Mouse (Mus musculus): ENCODE measurements at regions not wholly inside any gene's neighbourhood (a gene's known extent, or its start where the extent isn't known, plus 50 kb on each side); places are given as distances from the start of the nearest gene placed in this dataset.
A peak's percentile ranks its signal among the peaks of the same experiment; 100 is the strongest.

- Histone ChIP-seq H3K9ac (ENCODE audit: control insufficient read depth, low read depth, low read length, poor library complexity, severe bottlenecking) (peak overlapping the region; percentile 55), H3K9me3 (replicated peaks; ENCODE audit: insufficient read depth, low read length) (no peaks in the 10 kb centered on the region), H3K27ac (ENCODE audit: control insufficient read depth, low read depth, low read length) (no peak overlapping the region), H3K36me3 (ENCODE audit: control insufficient read depth in 1 of 2, insufficient read depth in 2 of 2, low read length in 2 of 2) (no peaks in the 10 kb centered on the region), H3K79me2 (ENCODE audit: control insufficient read depth, insufficient read depth, low read length, poor library complexity) (no peaks in the 10 kb centered on the region), H3K4me3 (ENCODE audit: control insufficient read depth in 1 of 2, insufficient read depth in 1 of 2, low read depth in 2 of 2, low read length in 2 of 2) (peak overlapping the region; percentile 47 to 91), H3K27me3 (ENCODE audit: control insufficient read depth in 1 of 2, insufficient read depth in 2 of 2, low read length in 2 of 2) (no peaks in the 10 kb centered on the region), H3K4me1 (ENCODE audit: control insufficient read depth in 1 of 2, insufficient read depth in 2 of 2, low read length in 2 of 2) (no peaks in the 10 kb centered on the region)
- peak; percentile 34 for DNase-seq (ENCODE audit: low read depth, low spot score)
- TF ChIP-seq CTCF (IDR thresholded peaks at IDR 0.05 in 2 of 3, conservative IDR thresholded peaks at IDR 0.05 in 1 of 3; ENCODE audit: control insufficient read depth in 1 of 3, insufficient read depth in 1 of 3, low read depth in 2 of 3, low read length in 3 of 3, poor library complexity in 1 of 3, severe bottlenecking in 1 of 3) (no peak), RCOR1 (IDR thresholded peaks at IDR 0.05; ENCODE audit: low read depth, low read length) (no peak), JUND (IDR thresholded peaks at IDR 0.05; ENCODE audit: low read depth, low read length) (no peak), ZC3H11A (IDR thresholded peaks at IDR 0.05; ENCODE audit: low read depth, low read length) (no peak), TCF12 (IDR thresholded peaks at IDR 0.05; ENCODE audit: low read depth, low read length) (no peak), RAD21 (IDR thresholded peaks at IDR 0.05; ENCODE audit: low read depth, low read length) (no peak), NRF1 (IDR thresholded peaks at IDR 0.05; ENCODE audit: insufficient read depth, low read depth, low read length, poor library complexity, severe bottlenecking) (no peak), ELF1 (IDR thresholded peaks at IDR 0.05; ENCODE audit: low read depth, low read length) (no peak), MAFK (IDR thresholded peaks at IDR 0.05; ENCODE audit: borderline replicate concordance, low read depth, low read length) (no peak), BHLHE40 (IDR thresholded peaks at IDR 0.05; ENCODE audit: borderline replicate concordance, low read depth, low read length) (no peak), E2F4 (IDR thresholded peaks at IDR 0.05; ENCODE audit: borderline replicate concordance, low read depth, low read length) (no peak), POLR2AphosphoS2 (IDR thresholded peaks at IDR 0.05; ENCODE audit: low read length) (no peak), UBTF (IDR thresholded peaks at IDR 0.05; ENCODE audit: borderline replicate concordance, insufficient read depth, low read depth, low read length) (no peak), MEF2A (IDR thresholded peaks at IDR 0.05; ENCODE audit: extremely low read depth, insufficient replicate concordance, low read depth, low read length, poor library complexity, severe bottlenecking) (no peak), HCFC1 (IDR thresholded peaks at IDR 0.05; ENCODE audit: low read depth, low read length) (no peak), MAZ (IDR thresholded peaks at IDR 0.05; ENCODE audit: low read depth, low read length) (no peak), TBP (IDR thresholded peaks at IDR 0.05; ENCODE audit: low read depth, low read length) (no peak)
These were observed 1354.8 kb upstream of the Pcdh20 start for GRCm38 (mm10) chr14:89826001-89826400.

GRCm38 (mm10) chr14:89823436-89823835 lies 1352.2 kb upstream of the Pcdh20 start:
- H3K9me3 ChIP-seq (replicated peaks; ENCODE audit: insufficient read depth, low read length) = no peaks in the 10 kb centered on the region
- H3K4me1 ChIP-seq (ENCODE audit: control insufficient read depth in 1 of 2, insufficient read depth in 2 of 2, low read length in 2 of 2) = no peaks in the 10 kb centered on the region
- no peak overlapping the region for H3K27ac ChIP-seq (ENCODE audit: control insufficient read depth, low read depth, low read length)
- no peak overlapping the region for H3K4me3 ChIP-seq (ENCODE audit: control insufficient read depth in 1 of 2, insufficient read depth in 1 of 2, low read depth in 2 of 2, low read length in 2 of 2)
- no peak overlapping the region for H3K9ac ChIP-seq (ENCODE audit: control insufficient read depth, low read depth, low read length, poor library complexity, severe bottlenecking)
- no peaks in the 10 kb centered on the region for H3K36me3 ChIP-seq (ENCODE audit: control insufficient read depth in 1 of 2, insufficient read depth in 2 of 2, low read length in 2 of 2)
- no peaks in the 10 kb centered on the region for H3K27me3 ChIP-seq (ENCODE audit: control insufficient read depth in 1 of 2, insufficient read depth in 2 of 2, low read length in 2 of 2)
- DNase-seq (ENCODE audit: low read depth, low spot score) = no peak
- TF ChIP-seq USF2 (IDR thresholded peaks at IDR 0.05; ENCODE audit: borderline replicate concordance in 1 of 2, insufficient read depth in 1 of 2, low read depth in 1 of 2, low read length in 2 of 2) (no peak), NELFE (IDR thresholded peaks at IDR 0.05; ENCODE audit: low read depth, low read length) (no peak), NRF1 (IDR thresholded peaks at IDR 0.05; ENCODE audit: insufficient read depth, low read depth, low read length, poor library complexity, severe bottlenecking) (no peak), TCF12 (IDR thresholded peaks at IDR 0.05; ENCODE audit: low read depth, low read length) (no peak), SIN3A (IDR thresholded peaks at IDR 0.05; ENCODE audit: low read length) (no peak), GATA1 (IDR thresholded peaks at IDR 0.05; ENCODE audit: low read depth, low read length) (no peak), GABPA (IDR thresholded peaks at IDR 0.05; ENCODE audit: low read depth, low read length) (no peak), MYB (IDR thresholded peaks at IDR 0.05; ENCODE audit: low read depth, low read length) (no peak), ZMIZ1 (IDR thresholded peaks at IDR 0.05; ENCODE audit: low read depth, low read length) (no peak)
- H3K79me2 ChIP-seq (ENCODE audit: control insufficient read depth, insufficient read depth, low read length, poor library complexity) = no peaks in the 10 kb centered on the region

Measured in MEL (cell line).